ENCODE assay signal across 8 mouse cellular contexts in genomic region chr6:99599651-99600050, GRCm38 (mm10).
DNase-seq lines count a peak whose midpoint lies in the region; ATAC-seq and TF ChIP-seq lines count a peak whose summit lies in the region.
"Had no signal": no experiment of that assay in that cellular context is flagged by ENCODE, and none has a peak within 500 bp of the region (broad histone marks: within the 10 kb centered on the region; RNA-seq: fewer than 3 reads in every experiment).

No protein-coding gene starts in this region.

- ATAC-seq in kidney, postnatal 0 days (replicated peaks; ENCODE audit: low FRiP score, low read depth) = no peak
- no peak for ATAC-seq in forebrain, embryonic 11.5 days (replicated peaks; ENCODE audit: low FRiP score)
- ATAC-seq in hindbrain, embryonic 13.5 days (ENCODE audit: low FRiP score) = peak; percentile 44; the same call in 1 of the 2 replicates
- peak; percentile 27; the same call in 1 of the 2 replicates for ATAC-seq in neural tube, embryonic 13.5 days (ENCODE audit: low read depth)

- H3K9ac ChIP-seq in kidney, postnatal 0 days (ENCODE audit: low read depth, low read length) = no peak overlapping the region
- 0 out of 2 replicates have a peak overlapping the region, but pooled peaks have one; percentile 14 for H3K9ac ChIP-seq in forebrain, embryonic 11.5 days (ENCODE audit: low read length)
- H3K9ac ChIP-seq in hindbrain, embryonic 13.5 days = peak overlapping the region; percentile 59
- H3K9ac ChIP-seq in neural tube, embryonic 13.5 days = peak overlapping the region; percentile 56; the same call in 1 of the 2 replicates
- H3K9ac ChIP-seq: liver, embryonic 13.5 days had no signal

- H3K36me3 ChIP-seq in kidney, postnatal 0 days (ENCODE audit: insufficient read depth, low read length) = no peaks in the 10 kb centered on the region
- no peaks in the 10 kb centered on the region for H3K36me3 ChIP-seq in forebrain, embryonic 11.5 days (ENCODE audit: control insufficient read depth, insufficient read depth, low read length)
- no peaks in the 10 kb centered on the region for H3K36me3 ChIP-seq in hindbrain, embryonic 13.5 days
- no peaks in the 10 kb centered on the region for H3K36me3 ChIP-seq in neural tube, embryonic 13.5 days
- H3K36me3 ChIP-seq: liver, embryonic 13.5 days had no signal

- no peak overlapping the region for H3K27ac ChIP-seq in kidney, postnatal 0 days
- H3K27ac ChIP-seq in forebrain, embryonic 11.5 days (ENCODE audit: low read depth, low read length) = no peak overlapping the region
- peak overlapping the region; percentile 67 for H3K27ac ChIP-seq in hindbrain, embryonic 13.5 days
- peak overlapping the region; percentile 68 for H3K27ac ChIP-seq in neural tube, embryonic 13.5 days (replicated peaks)
- H3K27ac ChIP-seq: liver, embryonic 13.5 days had no signal

- H3K9me3 ChIP-seq in kidney, postnatal 0 days (replicated peaks; ENCODE audit: low read length) = no peaks in the 10 kb centered on the region
- no peaks in the 10 kb centered on the region for H3K9me3 ChIP-seq in forebrain, embryonic 11.5 days (ENCODE audit: control insufficient read depth, low read length)
- H3K9me3 ChIP-seq in hindbrain, embryonic 13.5 days = no peaks in the 10 kb centered on the region
- H3K9me3 ChIP-seq in neural tube, embryonic 13.5 days = no peaks in the 10 kb centered on the region
- H3K9me3 ChIP-seq: liver, embryonic 13.5 days had no signal

- no peak for TF ChIP-seq CTCF in kidney, postnatal 0 days (IDR thresholded peaks at IDR 0.05; ENCODE audit: low read depth)

- WGBS in kidney, postnatal 0 days = 21% methylated on average over 8 of the region's 8 CpGs
- 29% methylated on average over 8 of the region's 8 CpGs for WGBS in forebrain, embryonic 11.5 days
- 8% methylated on average over 8 of the region's 8 CpGs for WGBS in hindbrain, embryonic 13.5 days
- WGBS in neural tube, embryonic 13.5 days = 8% methylated on average over 8 of the region's 8 CpGs

- no peak overlapping the region; the same call in 1 of the 2 replicates for H3K4me2 ChIP-seq in kidney, postnatal 0 days (ENCODE audit: low read length)
- no peak overlapping the region for H3K4me2 ChIP-seq in forebrain, embryonic 11.5 days (ENCODE audit: low read depth, low read length, severe bottlenecking)
- peak overlapping the region; percentile 36 for H3K4me2 ChIP-seq in hindbrain, embryonic 13.5 days
- H3K4me2 ChIP-seq in neural tube, embryonic 13.5 days = peak overlapping the region; percentile 35
- H3K4me2 ChIP-seq: liver, embryonic 13.5 days had no signal

- no peaks in the 10 kb centered on the region for H3K27me3 ChIP-seq in kidney, postnatal 0 days (ENCODE audit: insufficient read depth, low read length)
- H3K27me3 ChIP-seq in forebrain, embryonic 11.5 days (ENCODE audit: control insufficient read depth, insufficient read depth, low read length) = no peaks in the 10 kb centered on the region
- peaks cover 19% of the 10 kb centered on the region for H3K27me3 ChIP-seq in hindbrain, embryonic 13.5 days
- peaks cover 4% of the 10 kb centered on the region; the same call in 1 of the 2 replicates for H3K27me3 ChIP-seq in neural tube, embryonic 13.5 days
- H3K27me3 ChIP-seq: liver, embryonic 13.5 days had no signal

- H3K4me1 ChIP-seq in kidney, postnatal 0 days (replicated peaks; ENCODE audit: insufficient read depth, low read length) = peaks cover 15% of the 10 kb centered on the region
- 0 out of 2 replicates have a peak, but pooled peaks cover 2% of the 10 kb centered on the region for H3K4me1 ChIP-seq in forebrain, embryonic 11.5 days (replicated peaks; ENCODE audit: control insufficient read depth, insufficient read depth, low read length)
- H3K4me1 ChIP-seq in hindbrain, embryonic 13.5 days (replicated peaks) = peaks cover 11% of the 10 kb centered on the region
- H3K4me1 ChIP-seq in neural tube, embryonic 13.5 days (replicated peaks) = peaks cover 12% of the 10 kb centered on the region
- H3K4me1 ChIP-seq: liver, embryonic 13.5 days had no signal

- H3K4me3 ChIP-seq in kidney, postnatal 0 days (replicated peaks; ENCODE audit: low read depth, low read length) = no peak overlapping the region
- H3K4me3 ChIP-seq in forebrain, embryonic 11.5 days (ENCODE audit: low read depth, low read length) = no peak overlapping the region
- no peak overlapping the region for H3K4me3 ChIP-seq in hindbrain, embryonic 13.5 days
- no peak overlapping the region for H3K4me3 ChIP-seq in neural tube, embryonic 13.5 days
- H3K4me3 ChIP-seq: liver, embryonic 13.5 days had no signal

- peak; percentile 23 for DNase-seq in kidney, postnatal 0 days (ENCODE audit: low spot score)
- no peak for DNase-seq in kidney, postnatal 14 days
- DNase-seq in forebrain, embryonic 11.5 days (ENCODE audit: low spot score) = no peak
- no peak for DNase-seq in spleen, postnatal 36 days (ENCODE audit: low spot score in 2 of 2)
- no peak for DNase-seq in cerebellum, adult 8-10 months
- DNase-seq: liver, embryonic 13.5 days had no signal

Comparison
In these comparisons a context has a peak if more than half of its experiments do, and no peak if none do; other contexts are left out.
1. ATAC-seq: peak in hindbrain, embryonic 13.5 days (single experiment) and neural tube, embryonic 13.5 days (single experiment); none in kidney, postnatal 0 days (single experiment) and forebrain, embryonic 11.5 days (single experiment).
2. H3K27ac ChIP-seq: peak in hindbrain, embryonic 13.5 days (single experiment) and neural tube, embryonic 13.5 days (single experiment); none in kidney, postnatal 0 days (single experiment) and forebrain, embryonic 11.5 days (single experiment).
3. H3K4me2 ChIP-seq: peak in hindbrain, embryonic 13.5 days (single experiment) and neural tube, embryonic 13.5 days (single experiment); none in kidney, postnatal 0 days (single experiment) and forebrain, embryonic 11.5 days (single experiment).